Mouse (Mus musculus) Muller cell, postnatal 12 days (primary cell): ENCODE results near the gene Nudt9.
"Not testable (repeated sequence)": the region's sequence is repeated elsewhere in the genome, so short reads cannot be mapped to it uniquely, and the experiment has no call there.

Experiments
- DNase-seq: peaks from one replicate; pipeline ENCODE4 v3.0.0-alpha.2; 2015; ENCODE audit errors: inconsistent ontology term

Nudt9 gene

GRCm38 (mm10) chr5:104046256-104047199 is at the start of gene Nudt9:
Nudt9 (plus strand) TSS chr5:104046306.
- DNase-seq: peak; percentile 98

GRCm38 (mm10) chr5:103998739-103999138 is 47.4 kb upstream of the Nudt9 start:
- DNase-seq: peak; percentile 58

GRCm38 (mm10) chr5:103999738-104000137 is 46.4 kb upstream of the Nudt9 start:
- DNase-seq: peak; percentile 56

GRCm38 (mm10) chr5:104002549-104003255 is 43.4 kb upstream of the Nudt9 start:
- no peak for DNase-seq

GRCm38 (mm10) chr5:104003256-104003931 is 42.7 kb upstream of the Nudt9 start:
- no peak for DNase-seq

- no peak for DNase-seq
These were observed 42.2 kb upstream of the Nudt9 start for GRCm38 (mm10) chr5:104003955-104004354.

GRCm38 (mm10) chr5:104006811-104007210 is 39.3 kb upstream of the Nudt9 start:
- no peak for DNase-seq

GRCm38 (mm10) chr5:104007801-104008200 is 38.3 kb upstream of the Nudt9 start:
- DNase-seq: no peak

- no peak for DNase-seq
These were observed 36.7 kb upstream of the Nudt9 start for GRCm38 (mm10) chr5:104009421-104009820.

- no peak for DNase-seq
These were observed 35.8 kb upstream of the Nudt9 start for GRCm38 (mm10) chr5:104010261-104010660.

- DNase-seq: no peak
These were observed 34.7 kb upstream of the Nudt9 start for GRCm38 (mm10) chr5:104011419-104011818.

GRCm38 (mm10) chr5:104021597-104022378 is 24.3 kb upstream of the Nudt9 start, which contains the start of gene Hsd17b11:
Hsd17b11 (minus strand) TSS chr5:104021919.
- DNase-seq: peak; percentile 84

- DNase-seq: no peak
These were observed 23.5 kb upstream of the Nudt9 start for GRCm38 (mm10) chr5:104022558-104022957.

- DNase-seq: no peak
These were observed 22.7 kb upstream of the Nudt9 start for GRCm38 (mm10) chr5:104023289-104024020.

- DNase-seq: not testable (repeated sequence)
These were observed 21.9 kb upstream of the Nudt9 start for GRCm38 (mm10) chr5:104024193-104024592.

GRCm38 (mm10) chr5:104024762-104025161 is 21.3 kb upstream of the Nudt9 start:
- DNase-seq: no peak

GRCm38 (mm10) chr5:104025245-104025854 is 20.8 kb upstream of the Nudt9 start:
- DNase-seq: no peak

- no peak for DNase-seq
These were observed 13.5 kb upstream of the Nudt9 start for GRCm38 (mm10) chr5:104032434-104033097.

- no peak for DNase-seq
These were observed 11.0 kb upstream of the Nudt9 start for GRCm38 (mm10) chr5:104035066-104035465.

- no peak for DNase-seq
These were observed 10.3 kb upstream of the Nudt9 start for GRCm38 (mm10) chr5:104035824-104036223.
